Mouse (Mus musculus): ENCODE data around the gene Lcn6. TPM values are rescaled to one million over a fixed set of nuclear protein-coding genes. Genes with fewer than 3 reads are reported as not detected.
"Not testable (repeated sequence)": the region's sequence is repeated elsewhere in the genome, so short reads cannot be mapped to it uniquely, and the experiment has no call there.

Lcn6 gene
- total RNA-seq, 2 experiments from 2014 or later, result not detected

DNA sequence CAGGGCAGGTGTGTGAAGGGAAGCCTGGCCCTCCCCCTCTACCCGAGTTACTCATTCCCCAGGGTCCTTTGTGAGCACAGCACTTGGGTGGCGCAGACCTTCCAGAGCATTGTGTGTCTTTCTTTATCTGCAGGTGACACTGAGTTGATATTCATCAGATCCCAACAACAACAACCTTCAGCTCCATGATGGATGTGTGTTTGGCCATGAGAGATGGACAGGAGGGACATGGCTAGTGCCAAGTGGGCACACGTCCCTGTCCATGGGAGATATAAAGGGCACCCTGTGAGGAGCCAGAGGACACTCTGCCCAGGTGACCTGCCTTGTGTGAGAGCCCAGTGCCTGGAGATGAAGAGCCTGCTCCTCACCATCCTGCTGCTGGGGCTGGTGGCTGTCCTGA is 23.2 kb downstream of the Lcn6 start, which contains the start of gene Obp2a:
TSS of gene Obp2a (plus strand) at position 301 of the 400 bp plus-strand sequence.
- not testable (repeated sequence) for ATAC-seq (replicated peaks; ENCODE audit: poor library complexity, severe bottlenecking)

DNA sequence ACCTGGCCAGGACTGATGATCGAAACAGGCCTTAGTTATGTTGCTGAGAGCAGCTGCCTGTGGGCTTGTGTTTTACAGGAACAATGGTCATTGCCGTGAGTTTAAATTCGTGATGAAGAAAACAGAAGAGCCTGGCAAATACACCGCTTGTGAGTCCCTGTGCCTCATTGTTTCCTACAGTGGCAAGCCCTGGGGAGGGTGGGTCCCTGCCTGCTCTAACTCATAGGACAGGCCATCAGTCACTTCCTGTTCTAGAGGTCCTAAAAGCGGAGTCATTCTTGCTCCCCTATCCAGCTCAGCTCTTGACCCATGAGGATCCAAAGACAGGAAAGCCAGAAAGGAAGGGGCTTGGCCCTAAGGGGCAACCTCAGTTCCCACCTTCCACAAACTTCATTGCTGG is 24.4 kb downstream of the Lcn6 start:
- no peak for ATAC-seq (replicated peaks; ENCODE audit: poor library complexity, severe bottlenecking)

DNA sequence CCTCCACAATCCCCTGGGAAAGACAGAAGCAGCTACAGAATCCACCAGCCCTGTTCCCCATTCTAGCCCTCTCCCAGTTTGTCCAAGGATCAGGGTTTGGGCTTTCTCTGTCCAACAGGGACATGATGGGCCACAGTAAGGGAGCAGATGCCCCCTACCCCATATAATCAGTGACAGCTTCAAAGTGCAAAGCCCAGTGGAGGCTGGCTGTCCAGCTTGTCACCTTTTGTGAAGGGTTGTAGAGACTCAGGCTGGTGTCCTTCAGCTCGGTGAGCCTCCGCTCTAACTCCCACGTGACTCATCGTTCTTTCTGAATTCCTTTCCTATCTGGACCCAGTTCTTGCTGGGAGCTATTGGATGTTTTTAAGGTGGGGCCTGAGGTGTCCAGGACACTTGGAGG is 27.1 kb downstream of the Lcn6 start:
- ATAC-seq (replicated peaks; ENCODE audit: poor library complexity, severe bottlenecking), result no peak

DNA sequence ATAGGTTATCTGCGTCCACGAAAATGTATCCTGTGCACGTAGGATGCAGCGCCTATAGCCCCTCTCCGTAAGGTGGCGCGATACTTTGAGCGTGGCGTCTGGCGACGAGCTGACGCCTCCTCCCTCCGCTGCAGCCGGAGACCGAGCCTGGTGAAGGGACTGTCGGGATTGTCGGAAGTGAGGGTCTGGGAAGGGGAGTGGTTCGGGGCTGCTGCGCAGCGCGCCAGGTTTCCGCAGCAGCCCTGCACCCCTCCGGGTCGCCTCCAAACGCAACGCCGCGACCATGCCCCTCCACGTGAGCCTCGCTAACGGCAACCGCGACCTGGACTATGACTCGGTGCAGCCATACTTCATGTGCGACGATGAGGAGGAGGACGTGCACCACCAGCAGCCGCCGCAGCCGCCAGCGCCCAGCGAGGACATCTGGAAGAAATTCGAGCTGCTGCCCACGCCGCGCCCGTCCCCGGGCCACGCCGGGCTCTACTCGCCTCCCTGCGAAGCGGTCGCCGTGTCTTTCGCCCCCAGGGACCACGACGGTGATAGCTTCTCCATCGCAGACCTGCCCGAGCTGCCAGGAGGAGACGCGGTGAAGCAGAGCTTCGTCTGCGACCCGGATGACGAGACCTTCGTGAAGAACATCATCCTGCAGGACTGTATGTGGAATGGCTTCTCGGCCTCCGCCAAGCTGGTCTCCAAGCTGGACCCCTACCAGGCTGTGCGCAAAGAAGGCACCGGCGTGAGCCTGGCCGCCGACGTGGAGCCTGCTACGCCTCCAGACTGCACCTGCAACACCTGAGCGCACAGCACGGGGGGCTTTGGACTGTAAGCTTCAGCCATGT is 30.3 kb downstream of the Lcn6 start, which contains the start of gene Bmyc:
TSS of gene Bmyc (plus strand) at position 97 of the 839 bp plus-strand sequence.
- peak; percentile 88 for ATAC-seq (replicated peaks; ENCODE audit: poor library complexity, severe bottlenecking)

DNA sequence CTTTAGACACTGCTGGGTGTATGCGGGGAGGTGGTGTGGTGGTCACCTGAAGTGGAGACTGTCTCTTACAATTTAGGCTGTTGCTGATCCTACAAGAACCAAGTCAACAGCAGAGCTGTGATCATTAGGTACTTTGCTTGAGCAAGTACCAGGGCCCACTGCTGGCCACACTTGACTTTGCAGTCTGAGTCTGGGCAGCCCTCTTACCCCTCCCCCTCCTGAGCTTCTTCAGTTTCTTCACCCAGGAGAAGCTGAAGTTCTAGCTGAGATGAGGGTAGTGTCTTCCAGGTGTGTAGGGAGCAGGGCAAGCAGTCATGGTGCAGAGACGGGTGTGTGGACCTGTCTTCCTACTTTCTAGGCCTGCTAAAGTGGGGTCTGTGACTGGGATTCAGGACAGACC is 31.5 kb downstream of the Lcn6 start:
- ATAC-seq (replicated peaks; ENCODE audit: poor library complexity, severe bottlenecking), result peak; percentile 25; the same call in 1 of the 2 replicates

DNA sequence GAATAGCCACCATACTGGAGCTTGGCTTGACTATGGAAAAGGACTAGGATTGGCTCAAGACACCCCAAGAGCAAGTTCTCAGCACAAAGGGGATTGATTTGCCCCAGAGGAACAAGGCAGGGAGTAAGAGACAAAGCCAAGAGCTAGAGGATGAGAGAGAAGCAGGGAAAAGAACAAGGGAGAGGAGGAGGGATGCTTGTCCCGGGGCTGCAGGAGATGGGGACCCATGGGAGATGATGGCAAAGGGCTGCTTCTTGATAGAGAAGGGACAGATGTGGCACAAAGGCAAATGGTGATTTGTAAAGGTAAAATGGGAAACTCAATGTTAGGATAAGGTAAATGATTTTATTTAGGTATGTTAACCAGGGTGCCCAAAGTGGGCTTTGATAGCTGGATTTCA is 32.5 kb downstream of the Lcn6 start:
- not testable (repeated sequence) for ATAC-seq (replicated peaks; ENCODE audit: poor library complexity, severe bottlenecking)

DNA sequence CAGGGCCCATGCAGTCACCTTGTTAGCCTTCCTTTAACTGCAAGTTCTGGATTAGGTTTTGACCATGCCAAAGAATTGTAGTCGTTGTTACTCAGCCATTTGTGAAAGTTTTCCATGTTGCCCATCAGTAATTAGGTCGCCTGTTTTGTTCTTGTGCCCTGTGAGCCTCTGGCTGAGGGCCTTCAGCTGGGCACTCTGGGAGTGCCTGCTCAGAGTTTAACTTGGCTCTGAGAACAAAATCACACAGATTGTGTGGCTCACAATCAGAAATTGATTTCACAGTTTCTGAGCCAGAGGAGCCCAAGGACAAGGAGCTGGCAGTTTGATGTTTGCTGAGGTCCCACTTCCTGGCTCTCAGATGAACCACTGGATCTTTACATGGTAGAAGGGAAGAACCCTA is 33.2 kb downstream of the Lcn6 start:
- not testable (repeated sequence) for ATAC-seq (replicated peaks; ENCODE audit: poor library complexity, severe bottlenecking)

DNA sequence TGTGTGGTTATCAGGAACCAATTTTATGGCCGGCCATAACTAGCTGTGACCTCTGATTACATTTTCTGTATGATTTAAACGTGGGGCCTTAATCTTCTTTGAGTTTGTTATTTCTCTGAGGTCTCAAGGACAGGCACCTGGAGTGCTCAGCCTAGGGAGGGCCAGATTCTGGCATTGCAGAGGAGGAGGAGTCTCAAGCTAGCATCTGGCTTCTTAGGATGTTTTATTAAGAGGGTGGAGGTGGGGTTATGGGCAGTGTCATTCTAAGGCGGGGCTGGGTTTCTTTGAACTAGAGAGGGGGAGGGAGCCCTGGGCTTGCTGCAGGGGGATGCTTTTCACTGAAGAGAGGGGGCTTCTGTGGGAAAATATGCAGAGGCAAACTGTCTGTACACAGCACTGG is 35.1 kb downstream of the Lcn6 start:
- not testable (repeated sequence) for ATAC-seq (replicated peaks; ENCODE audit: poor library complexity, severe bottlenecking)

DNA sequence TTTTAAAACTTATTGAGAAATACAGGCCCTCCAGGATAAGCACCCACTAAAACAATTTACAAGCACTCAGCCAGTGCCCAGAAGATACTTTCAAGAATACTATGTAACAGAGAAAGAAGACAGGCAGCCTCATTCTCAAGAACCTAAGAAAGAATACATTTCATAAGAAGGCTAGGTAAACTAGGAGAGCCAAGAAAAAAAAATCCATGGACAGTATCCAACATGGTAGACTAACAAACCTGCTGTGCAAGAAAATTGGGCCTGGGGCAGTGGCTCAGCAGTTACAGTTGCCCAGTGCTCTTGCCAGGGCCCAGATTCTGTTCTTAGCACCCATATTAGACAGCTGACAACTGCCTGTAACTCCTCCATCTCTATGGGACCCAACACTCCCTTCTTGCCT is 40.6 kb downstream of the Lcn6 start:
- ATAC-seq (replicated peaks; ENCODE audit: poor library complexity, severe bottlenecking), result no peak

Other genes with a start within 250 kb of the Lcn6 start
- 54.8 and 56.4 TPM in 2 replicates for gene Abca2, start 248.1 kb upstream of the Lcn6 start, total RNA-seq (2014; fragmentation: Nextera tagmentation)
- 21.0 and 23.1 TPM in 2 replicates for gene Abca2, start 248.1 kb upstream of the Lcn6 start, total RNA-seq (2017)
- gene Clic3, start 219.9 kb upstream of the Lcn6 start, total RNA-seq (2014; fragmentation: Nextera tagmentation), result not detected in 2 replicates
- 1.4 TPM in 1 of 2 replicates, not detected in the other for gene Clic3, start 219.9 kb upstream of the Lcn6 start, total RNA-seq (2017)
- gene Paxx, start 215.7 kb upstream of the Lcn6 start, total RNA-seq (2014; fragmentation: Nextera tagmentation), result 29.1 and 39.4 TPM in 2 replicates
- 20.2 and 32.5 TPM in 2 replicates for gene Paxx, start 215.7 kb upstream of the Lcn6 start, total RNA-seq (2017)
- 3.5 and 4.2 TPM in 2 replicates for gene Ptgds, start 206.7 kb upstream of the Lcn6 start, total RNA-seq (2014; fragmentation: Nextera tagmentation)
- gene Ptgds, start 206.7 kb upstream of the Lcn6 start, total RNA-seq (2017), result 0.93 TPM in 1 of 2 replicates, not detected in the other
- not detected in 2 replicates for gene Lcn12, start 182.9 kb upstream of the Lcn6 start, total RNA-seq (2014; fragmentation: Nextera tagmentation)
- not detected in 2 replicates for gene Lcn12, start 182.9 kb upstream of the Lcn6 start, total RNA-seq (2017)
- 30.4 and 55.0 TPM in 2 replicates for gene Fbxw5, start 176.0 kb upstream of the Lcn6 start, total RNA-seq (2014; fragmentation: Nextera tagmentation)
- gene Fbxw5, start 176.0 kb upstream of the Lcn6 start, total RNA-seq (2017), result 23.9 and 31.4 TPM in 2 replicates
- gene C8g, start 175.1 kb upstream of the Lcn6 start, total RNA-seq (2014; fragmentation: Nextera tagmentation), result 6.0 TPM in 1 of 2 replicates, not detected in the other
- 1.5 and 1.6 TPM in 2 replicates for gene C8g, start 175.1 kb upstream of the Lcn6 start, total RNA-seq (2017)
- gene Traf2, start 129.8 kb upstream of the Lcn6 start, total RNA-seq (2014; fragmentation: Nextera tagmentation), result 17.3 and 18.2 TPM in 2 replicates
- 13.9 and 15.9 TPM in 2 replicates for gene Traf2, start 129.8 kb upstream of the Lcn6 start, total RNA-seq (2017)
- gene Edf1, start 118.9 kb upstream of the Lcn6 start, total RNA-seq (2014; fragmentation: Nextera tagmentation), result 134 and 171 TPM in 2 replicates
- 96.1 and 107 TPM in 2 replicates for gene Edf1, start 118.9 kb upstream of the Lcn6 start, total RNA-seq (2017)
- 1.5 and 3.4 TPM in 2 replicates for gene Mamdc4, start 101.9 kb upstream of the Lcn6 start, total RNA-seq (2014; fragmentation: Nextera tagmentation)
- gene Mamdc4, start 101.9 kb upstream of the Lcn6 start, total RNA-seq (2017), result 1.2 and 66.7 TPM in 2 replicates
- gene Phpt1, start 101.6 kb upstream of the Lcn6 start, total RNA-seq (2014; fragmentation: Nextera tagmentation), result 62.5 and 89.4 TPM in 2 replicates
- 5.9 and 46.2 TPM in 2 replicates for gene Phpt1, start 101.6 kb upstream of the Lcn6 start, total RNA-seq (2017)
- gene Ajm1, start 95.0 kb upstream of the Lcn6 start, total RNA-seq (2014; fragmentation: Nextera tagmentation), result not detected in 2 replicates
- 0.39 TPM in 1 of 2 replicates, not detected in the other for gene Ajm1, start 95.0 kb upstream of the Lcn6 start, total RNA-seq (2017)
- gene Rabl6, start 68.3 kb upstream of the Lcn6 start, total RNA-seq (2014; fragmentation: Nextera tagmentation), result 63.1 and 75.4 TPM in 2 replicates
- gene Rabl6, start 68.3 kb upstream of the Lcn6 start, total RNA-seq (2017), result 61.3 and 71.0 TPM in 2 replicates
- gene Ccdc183, start 59.1 kb upstream of the Lcn6 start, total RNA-seq (2014; fragmentation: Nextera tagmentation), result not detected in 2 replicates
- gene Ccdc183, start 59.1 kb upstream of the Lcn6 start, total RNA-seq (2017), result not detected in 2 replicates
- gene Tmem141, start 54.8 kb upstream of the Lcn6 start, total RNA-seq (2014; fragmentation: Nextera tagmentation), result 11.4 and 27.3 TPM in 2 replicates
- gene Tmem141, start 54.8 kb upstream of the Lcn6 start, total RNA-seq (2017), result 25.0 and 31.5 TPM in 2 replicates
- gene Fcna, start 48.8 kb upstream of the Lcn6 start, total RNA-seq (2014; fragmentation: Nextera tagmentation), result not detected in 2 replicates
- gene Fcna, start 48.8 kb upstream of the Lcn6 start, total RNA-seq (2017), result 2.0 TPM in 1 of 2 replicates, not detected in the other
- not detected in 2 replicates for gene Lcn8, start 23.7 kb upstream of the Lcn6 start, total RNA-seq (2014; fragmentation: Nextera tagmentation)
- not detected in 2 replicates for gene Lcn8, start 23.7 kb upstream of the Lcn6 start, total RNA-seq (2017)
- not detected in 2 replicates for gene Lcn5, start 18.8 kb upstream of the Lcn6 start, total RNA-seq (2014; fragmentation: Nextera tagmentation)
- not detected in 2 replicates for gene Lcn5, start 18.8 kb upstream of the Lcn6 start, total RNA-seq (2017)
- gene Lcn10, start 5.9 kb downstream of the Lcn6 start, total RNA-seq (2014; fragmentation: Nextera tagmentation), result not detected in 2 replicates
- gene Lcn10, start 5.9 kb downstream of the Lcn6 start, total RNA-seq (2017), result not detected in 2 replicates
- gene Obp2a, start 23.3 kb downstream of the Lcn6 start, total RNA-seq (2014; fragmentation: Nextera tagmentation), result not detected in 2 replicates
- gene Obp2a, start 23.3 kb downstream of the Lcn6 start, total RNA-seq (2017), result not detected in 2 replicates
- 12.2 and 20.9 TPM in 2 replicates for gene Bmyc, start 30.0 kb downstream of the Lcn6 start, total RNA-seq (2014; fragmentation: Nextera tagmentation)
- 4.9 and 9.2 TPM in 2 replicates for gene Bmyc, start 30.0 kb downstream of the Lcn6 start, total RNA-seq (2017)
- gene Obp2b, start 60.2 kb downstream of the Lcn6 start, total RNA-seq (2014; fragmentation: Nextera tagmentation), result not detected in 2 replicates
- not detected in 2 replicates for gene Obp2b, start 60.2 kb downstream of the Lcn6 start, total RNA-seq (2017)
- not detected in 2 replicates for gene Lcn3, start 88.8 kb downstream of the Lcn6 start, total RNA-seq (2014; fragmentation: Nextera tagmentation)
- not detected in 2 replicates for gene Lcn3, start 88.8 kb downstream of the Lcn6 start, total RNA-seq (2017)
- not detected in 2 replicates for gene Lcn11, start 100.2 kb downstream of the Lcn6 start, total RNA-seq (2014; fragmentation: Nextera tagmentation)
- gene Lcn11, start 100.2 kb downstream of the Lcn6 start, total RNA-seq (2017), result not detected in 2 replicates
- not detected in 2 replicates for gene Gm13539, start 105.5 kb downstream of the Lcn6 start, total RNA-seq (2014; fragmentation: Nextera tagmentation)
- not detected in 2 replicates for gene Gm13539, start 105.5 kb downstream of the Lcn6 start, total RNA-seq (2017)
- gene Glt6d1, start 139.1 kb downstream of the Lcn6 start, total RNA-seq (2014; fragmentation: Nextera tagmentation), result not detected in 2 replicates
- gene Glt6d1, start 139.1 kb downstream of the Lcn6 start, total RNA-seq (2017), result not detected in 2 replicates
- not detected in 2 replicates for gene Lcn9, start 146.4 kb downstream of the Lcn6 start, total RNA-seq (2014; fragmentation: Nextera tagmentation)
- not detected in 2 replicates for gene Lcn9, start 146.4 kb downstream of the Lcn6 start, total RNA-seq (2017)
- not detected in 2 replicates for gene Sohlh1, start 170.5 kb downstream of the Lcn6 start, total RNA-seq (2014; fragmentation: Nextera tagmentation)
- not detected in 2 replicates for gene Sohlh1, start 170.5 kb downstream of the Lcn6 start, total RNA-seq (2017)
- gene Kcnt1, start 186.9 kb downstream of the Lcn6 start, total RNA-seq (2014; fragmentation: Nextera tagmentation), result not detected in 2 replicates
- not detected in 2 replicates for gene Kcnt1, start 186.9 kb downstream of the Lcn6 start, total RNA-seq (2017)